Mouse (Mus musculus) frontal cortex, adult (tissue): ENCODE measurements around the gene Kdm4c.
"Not testable (repeated sequence)": the region's sequence is repeated elsewhere in the genome, so short reads cannot be mapped to it uniquely, and the experiment has no call there.

ENCODE experiments used
- ATAC-seq: cut with Nextera tagmentation; 2 replicates; pipeline ENCODE4 v1.9.2; 2017; ENCODE audit warnings: mild to moderate bottlenecking, moderate library complexity, mixed read lengths; ENCODE audit not compliant: low TSS enrichment

The Kdm4c gene

DNA sequence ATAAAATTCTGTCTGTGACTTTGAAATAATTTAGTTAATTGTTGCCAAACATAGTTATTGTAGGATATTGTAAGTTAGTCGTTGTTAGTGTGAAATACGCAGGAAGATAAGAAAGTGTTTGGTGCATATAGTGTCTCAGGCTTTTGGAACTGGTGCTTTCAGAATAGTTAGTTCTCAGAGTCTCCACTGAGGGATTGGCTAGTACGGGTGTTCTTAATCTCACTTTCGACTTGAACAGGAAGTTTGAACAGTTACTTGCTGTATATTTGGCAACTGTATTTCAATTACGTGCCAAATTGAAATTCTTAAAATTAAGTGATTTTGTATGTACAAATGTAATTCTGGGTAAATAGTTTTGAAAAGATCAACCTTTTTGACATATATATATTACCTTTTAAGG, 68.8 kb downstream of the Kdm4c start:
- ATAC-seq, result no peak

GRCm38 (mm10) chr4:74312858-74313257, 70.6 kb downstream of the Kdm4c start:
- ATAC-seq, result no peak

DNA sequence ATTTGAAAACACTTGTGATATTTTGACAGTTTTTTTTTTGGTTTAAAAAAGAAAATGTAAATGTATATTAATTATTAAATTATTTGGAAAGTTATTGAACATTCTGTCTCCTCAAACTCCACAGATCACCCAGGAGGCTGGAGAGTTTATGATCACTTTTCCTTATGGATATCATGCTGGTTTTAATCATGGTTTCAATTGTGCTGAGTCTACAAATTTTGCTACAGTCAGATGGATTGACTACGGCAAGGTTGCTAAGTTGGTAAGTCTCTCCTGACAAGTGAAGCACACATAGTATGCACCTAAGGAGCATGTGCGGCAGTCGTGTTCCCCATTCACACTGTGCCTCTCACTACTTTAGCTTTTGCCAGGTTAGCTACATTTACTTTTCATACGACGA, 73.1 kb downstream of the Kdm4c start:
- no peak for ATAC-seq

- ATAC-seq, result no peak
These were observed 77.0 kb downstream of the Kdm4c start for GRCm38 (mm10) chr4:74319313-74319712.

- no peak for ATAC-seq
These were observed 115.2 kb downstream of the Kdm4c start for GRCm38 (mm10) chr4:74357479-74357878.

- no peak for ATAC-seq
These were observed 118.0 kb downstream of the Kdm4c start for GRCm38 (mm10) chr4:74360274-74360673.

GRCm38 (mm10) chr4:74386583-74386982, 144.3 kb downstream of the Kdm4c start:
- ATAC-seq, result no peak

GRCm38 (mm10) chr4:74393162-74393561, 150.9 kb downstream of the Kdm4c start:
- ATAC-seq, result no peak

DNA sequence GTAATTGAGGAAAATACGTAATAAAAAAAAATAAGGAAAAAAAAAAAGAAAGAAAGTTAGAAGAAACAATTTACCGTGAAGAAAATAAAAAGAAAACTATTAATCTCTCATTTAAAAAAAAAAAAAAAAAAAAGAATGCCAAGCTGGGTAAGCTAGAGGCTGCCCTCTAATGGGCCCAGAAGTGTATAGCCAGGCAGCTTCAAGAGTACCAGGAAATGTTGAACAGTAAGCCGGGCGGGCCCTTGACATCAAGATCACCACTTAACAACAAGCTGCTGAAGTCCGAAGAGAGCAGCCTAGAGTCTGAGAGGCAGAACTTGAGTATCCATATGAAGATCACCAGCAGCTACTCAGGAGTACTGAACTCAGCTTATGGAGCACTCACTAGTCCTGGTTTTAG, 154.3 kb downstream of the Kdm4c start:
- no peak for ATAC-seq

- ATAC-seq, result not testable (repeated sequence)
These were observed 159.5 kb downstream of the Kdm4c start for GRCm38 (mm10) chr4:74401617-74402313.

DNA sequence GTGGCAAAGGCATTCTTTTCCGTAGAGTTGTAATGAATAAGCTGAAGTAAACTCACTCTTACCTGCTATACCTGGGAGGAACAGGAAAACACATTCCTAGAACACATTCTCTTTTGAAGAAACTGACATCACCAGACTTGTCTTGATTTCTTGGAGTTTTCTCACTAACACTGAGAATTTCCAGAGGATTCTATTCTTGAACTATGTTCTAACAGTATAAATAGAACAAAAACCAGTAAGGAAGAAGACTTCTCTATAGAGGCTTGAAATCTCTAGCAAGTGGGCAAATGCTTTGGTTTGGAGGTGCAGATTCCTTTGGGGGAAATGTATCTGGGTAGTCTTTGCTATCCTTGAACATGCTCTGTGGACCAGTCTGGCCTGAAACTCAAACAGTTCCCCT, 166.4 kb downstream of the Kdm4c start:
- peak; percentile 90 for ATAC-seq

GRCm38 (mm10) chr4:74419794-74420193, 177.5 kb downstream of the Kdm4c start:
- no peak for ATAC-seq
